Mouse (Mus musculus) erythroblast, embryonic 14.5 days (primary cell): ENCODE results near the gene Syn1.

Experiments
- GATA1 ChIP-seq: IDR thresholded peaks from 2 replicates; pipeline ENCODE4 v1.6.1; 2012; ENCODE audit warnings: low read length, inconsistent platforms, mixed read lengths
- TAL1 ChIP-seq: IDR thresholded peaks from 3 replicates; pipeline ENCODE4 v1.6.1; 2012; ENCODE audit warnings: low read length, inconsistent platforms, mixed read lengths

DNA sequence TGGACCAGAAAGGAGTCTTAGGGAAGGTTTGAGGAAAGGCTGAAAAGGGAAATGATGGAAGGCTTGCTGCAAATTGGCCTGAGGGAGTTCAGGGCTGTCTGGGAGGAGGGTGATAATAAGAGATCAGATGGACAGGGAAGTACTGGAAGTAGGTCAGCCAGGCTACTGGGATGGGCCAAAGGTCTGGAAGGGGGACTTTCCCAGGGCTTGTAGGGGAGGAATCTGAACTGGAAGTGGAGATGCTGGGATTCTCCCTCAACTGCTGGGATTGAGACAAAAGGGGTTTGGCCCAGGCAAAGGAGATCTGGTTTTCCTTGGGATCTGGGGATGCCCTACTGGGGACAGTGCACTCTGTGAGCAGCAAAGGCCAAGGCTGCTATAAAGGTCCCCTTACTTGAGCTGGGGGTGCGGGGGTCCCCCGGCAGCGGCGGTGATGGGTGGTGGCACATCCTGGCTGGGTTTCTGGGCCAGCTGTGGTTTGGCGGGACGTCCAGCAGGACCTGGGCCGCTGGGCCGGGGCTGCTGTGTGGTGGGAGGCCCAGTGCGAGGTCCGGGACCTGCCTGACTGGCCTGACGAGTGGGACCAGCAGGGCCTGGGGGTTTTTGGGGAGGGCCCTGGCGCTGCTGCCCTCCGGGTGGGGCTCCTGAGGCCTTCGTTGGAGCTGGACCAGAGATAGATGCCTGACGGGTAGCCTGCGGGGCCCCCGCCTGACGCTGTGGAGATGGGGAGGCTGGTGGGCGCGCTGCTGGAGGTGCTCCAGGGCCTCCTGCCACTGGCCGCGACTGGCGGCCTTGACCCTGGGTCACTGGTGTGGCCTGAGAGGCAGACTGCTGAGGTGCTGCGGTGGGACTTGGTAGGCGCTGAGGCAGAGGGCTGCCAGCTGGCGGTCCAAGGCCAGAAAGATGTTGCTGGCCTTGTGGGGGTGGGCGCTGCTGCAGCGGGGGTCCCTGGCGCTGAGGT lies 58.4 kb downstream of the Syn1 start:
- TF ChIP-seq GATA1 (no peak), TAL1 (no peak)
